Mouse (Mus musculus): ENCODE results near the gene March4. TPM values are rescaled to one million over a fixed set of nuclear protein-coding genes. Genes with fewer than 3 reads are reported as not detected.

Gene March4
- polyA plus RNA-seq, 1 experiment from 2014 or later, result 0.08 TPM

- ATAC-seq (ENCODE audit: low FRiP score, low TSS enrichment) (no peak), DNase-seq (ENCODE audit: low spot score) (no peak)
- H3K4me1 ChIP-seq (replicated peaks; ENCODE audit: control insufficient read depth, insufficient read depth), result no peaks in the 10 kb centered on the region
- H3K4me3 ChIP-seq (ENCODE audit: low read depth, low read length), result no peak overlapping the region
- TF ChIP-seq CTCF (IDR thresholded peaks at IDR 0.05; ENCODE audit: low read depth) (no peak), EP300 (optimal IDR thresholded peaks at IDR 0.05) (no peak)
- no peak overlapping the region for H3K9ac ChIP-seq (ENCODE audit: low read length)
- H3K27me3 ChIP-seq (ENCODE audit: control insufficient read depth, insufficient read depth, low read length), result no peaks in the 10 kb centered on the region
- no peaks in the 10 kb centered on the region for H3K36me3 ChIP-seq (ENCODE audit: control insufficient read depth, insufficient read depth, low read length)
- WGBS, result 80% methylated on average over 4 of the region's 4 CpGs
- H3K4me2 ChIP-seq (replicated peaks; ENCODE audit: low read depth), result no peak overlapping the region
- no peaks in the 10 kb centered on the region for H3K9me3 ChIP-seq (ENCODE audit: control insufficient read depth, low read length)
- H3K27ac ChIP-seq (replicated peaks), result no peak overlapping the region
These were observed 146.3 kb downstream of the March4 start for GRCm38 (mm10) chr1:72390420-72390819.

GRCm38 (mm10) chr1:72383651-72384050 is 153.1 kb downstream of the March4 start:
- H3K4me1 ChIP-seq (replicated peaks; ENCODE audit: control insufficient read depth, insufficient read depth), result no peaks in the 10 kb centered on the region
- H3K36me3 ChIP-seq (ENCODE audit: control insufficient read depth, insufficient read depth, low read length), result no peaks in the 10 kb centered on the region
- H3K9ac ChIP-seq (ENCODE audit: low read length), result no peak overlapping the region
- H3K27me3 ChIP-seq (ENCODE audit: control insufficient read depth, insufficient read depth, low read length), result no peaks in the 10 kb centered on the region
- DNase-seq (ENCODE audit: low spot score) (no peak), ATAC-seq (ENCODE audit: low FRiP score, low TSS enrichment) (no peak)
- 73% methylated on average over 5 of the region's 5 CpGs for WGBS
- H3K4me3 ChIP-seq (ENCODE audit: low read depth, low read length), result no peak overlapping the region
- H3K4me2 ChIP-seq (replicated peaks; ENCODE audit: low read depth), result no peak overlapping the region
- H3K9me3 ChIP-seq (ENCODE audit: control insufficient read depth, low read length), result no peaks in the 10 kb centered on the region
- TF ChIP-seq EP300 (optimal IDR thresholded peaks at IDR 0.05), result no peak
- no peak for TF ChIP-seq CTCF (IDR thresholded peaks at IDR 0.05; ENCODE audit: low read depth)
- H3K27ac ChIP-seq (replicated peaks), result no peak overlapping the region

GRCm38 (mm10) chr1:72383056-72383455 is 153.7 kb downstream of the March4 start:
- Histone ChIP-seq H3K36me3 (ENCODE audit: control insufficient read depth, insufficient read depth, low read length) (no peaks in the 10 kb centered on the region), H3K4me2 (replicated peaks; ENCODE audit: low read depth) (no peak overlapping the region), H3K9ac (ENCODE audit: low read length) (no peak overlapping the region), H3K27me3 (ENCODE audit: control insufficient read depth, insufficient read depth, low read length) (no peaks in the 10 kb centered on the region), H3K4me3 (ENCODE audit: low read depth, low read length) (no peak overlapping the region), H3K9me3 (ENCODE audit: control insufficient read depth, low read length) (no peaks in the 10 kb centered on the region), H3K27ac (replicated peaks) (no peak overlapping the region), H3K4me1 (replicated peaks; ENCODE audit: control insufficient read depth, insufficient read depth) (no peaks in the 10 kb centered on the region)
- no peak for DNase-seq (ENCODE audit: low spot score)
- TF ChIP-seq CTCF (IDR thresholded peaks at IDR 0.05; ENCODE audit: low read depth) (no peak), EP300 (optimal IDR thresholded peaks at IDR 0.05) (no peak)
- 80% methylated on average over 7 of the region's 7 CpGs for WGBS
- no peak for ATAC-seq (ENCODE audit: low FRiP score, low TSS enrichment)

- Histone ChIP-seq H3K4me1 (replicated peaks; ENCODE audit: control insufficient read depth, insufficient read depth) (no peaks in the 10 kb centered on the region), H3K36me3 (ENCODE audit: control insufficient read depth, insufficient read depth, low read length) (no peaks in the 10 kb centered on the region), H3K27me3 (ENCODE audit: control insufficient read depth, insufficient read depth, low read length) (no peaks in the 10 kb centered on the region), H3K4me2 (replicated peaks; ENCODE audit: low read depth) (no peak overlapping the region), H3K27ac (replicated peaks) (no peak overlapping the region), H3K9me3 (ENCODE audit: control insufficient read depth, low read length) (no peaks in the 10 kb centered on the region), H3K4me3 (ENCODE audit: low read depth, low read length) (no peak overlapping the region), H3K9ac (ENCODE audit: low read length) (no peak overlapping the region)
- WGBS, result 100% methylated on average over 3 of the region's 3 CpGs
- TF ChIP-seq CTCF (IDR thresholded peaks at IDR 0.05; ENCODE audit: low read depth), result no peak
- TF ChIP-seq EP300 (optimal IDR thresholded peaks at IDR 0.05), result no peak
- DNase-seq (ENCODE audit: low spot score), result no peak
- no peak for ATAC-seq (ENCODE audit: low FRiP score, low TSS enrichment)
These were observed 156.2 kb downstream of the March4 start for GRCm38 (mm10) chr1:72380544-72380943.

GRCm38 (mm10) chr1:72379752-72380353 is 156.9 kb downstream of the March4 start:
- H3K9me3 ChIP-seq (ENCODE audit: control insufficient read depth, low read length), result no peaks in the 10 kb centered on the region
- H3K27me3 ChIP-seq (ENCODE audit: control insufficient read depth, insufficient read depth, low read length), result no peaks in the 10 kb centered on the region
- H3K4me1 ChIP-seq (replicated peaks; ENCODE audit: control insufficient read depth, insufficient read depth), result no peaks in the 10 kb centered on the region
- H3K9ac ChIP-seq (ENCODE audit: low read length), result no peak overlapping the region
- DNase-seq (ENCODE audit: low spot score), result no peak
- WGBS, result 84% methylated on average over 11 of the region's 11 CpGs
- no peak overlapping the region for H3K4me2 ChIP-seq (replicated peaks; ENCODE audit: low read depth)
- H3K27ac ChIP-seq (replicated peaks), result no peak overlapping the region
- H3K4me3 ChIP-seq (ENCODE audit: low read depth, low read length), result no peak overlapping the region
- TF ChIP-seq CTCF (IDR thresholded peaks at IDR 0.05; ENCODE audit: low read depth), result no peak
- TF ChIP-seq EP300 (optimal IDR thresholded peaks at IDR 0.05), result no peak
- no peaks in the 10 kb centered on the region for H3K36me3 ChIP-seq (ENCODE audit: control insufficient read depth, insufficient read depth, low read length)
- ATAC-seq (ENCODE audit: low FRiP score, low TSS enrichment), result no peak

- Histone ChIP-seq H3K27ac (replicated peaks) (no peak overlapping the region), H3K4me1 (replicated peaks; ENCODE audit: control insufficient read depth, insufficient read depth) (no peaks in the 10 kb centered on the region), H3K36me3 (ENCODE audit: control insufficient read depth, insufficient read depth, low read length) (no peaks in the 10 kb centered on the region), H3K9me3 (ENCODE audit: control insufficient read depth, low read length) (no peaks in the 10 kb centered on the region), H3K27me3 (ENCODE audit: control insufficient read depth, insufficient read depth, low read length) (no peaks in the 10 kb centered on the region), H3K4me3 (ENCODE audit: low read depth, low read length) (no peak overlapping the region), H3K4me2 (replicated peaks; ENCODE audit: low read depth) (no peak overlapping the region), H3K9ac (ENCODE audit: low read length) (no peak overlapping the region)
- DNase-seq (ENCODE audit: low spot score) (no peak), ATAC-seq (ENCODE audit: low FRiP score, low TSS enrichment) (no peak)
- WGBS, result 44% methylated on average over 4 of the region's 4 CpGs
- TF ChIP-seq CTCF (IDR thresholded peaks at IDR 0.05; ENCODE audit: low read depth), result no peak
- no peak for TF ChIP-seq EP300 (optimal IDR thresholded peaks at IDR 0.05)
These were observed 158.6 kb downstream of the March4 start for GRCm38 (mm10) chr1:72378151-72378550.

Other genes with a start within 250 kb of the March4 start
- 21.1 and 23.5 TPM in 2 replicates for gene Xrcc5, start 229.5 kb downstream of the March4 start, polyA plus RNA-seq (2015; fragmentation: Nextera tagmentation; extraction: Ambion mirVana)
- 7.3 and 7.5 TPM in 2 replicates for gene Smarcal1, start 46.3 kb upstream of the March4 start, polyA plus RNA-seq (2015; fragmentation: Nextera tagmentation; extraction: Ambion mirVana)
- not detected in 2 replicates for gene Ankar, start 163.6 kb upstream of the March4 start, polyA plus RNA-seq (2015; fragmentation: Nextera tagmentation; extraction: Ambion mirVana)
- gene Rpl37a, start 174.4 kb upstream of the March4 start, polyA plus RNA-seq (2015; fragmentation: Nextera tagmentation; extraction: Ambion mirVana), result 2,096 and 2,231 TPM in 2 replicates